In genomic region chr17:16088879-16089618, GRCm38 (mm10) we compare ENCODE assay signal across 12 mouse cellular contexts.
A peak's percentile ranks its signal among the peaks of the same experiment; 100 is the strongest.
DNase-seq lines count a peak whose midpoint lies in the region; ATAC-seq lines count a peak whose summit lies in the region.
"Had no signal": no experiment of that assay in that cellular context is flagged by ENCODE, and none has a peak within 500 bp of the region (broad histone marks: within the 10 kb centered on the region; RNA-seq: fewer than 3 reads in every experiment).

No protein-coding gene starts in this region.

- 63% methylated on average over 5 of the region's 5 CpGs for WGBS in embryonic facial prominence, embryonic 12.5 days
- 17% methylated on average over 5 of the region's 5 CpGs for WGBS in hindbrain, embryonic 14.5 days
- 26% methylated on average over 5 of the region's 5 CpGs for WGBS in neural tube, embryonic 13.5 days
- WGBS in intestine, embryonic 15.5 days = 70% methylated on average over 5 of the region's 5 CpGs

- H3K9me3 ChIP-seq in embryonic facial prominence, embryonic 12.5 days = no peaks in the 10 kb centered on the region
- no peaks in the 10 kb centered on the region for H3K9me3 ChIP-seq in hindbrain, embryonic 14.5 days (ENCODE audit: control insufficient read depth, low read length)
- H3K9me3 ChIP-seq in neural tube, embryonic 13.5 days = no peaks in the 10 kb centered on the region
- H3K9me3 ChIP-seq in intestine, embryonic 15.5 days = no peaks in the 10 kb centered on the region
- H3K9me3 ChIP-seq: embryonic facial prominence, embryonic 13.5 days; liver, embryonic 15.5 days had no signal

- intact Hi-C loops in left cerebral cortex, postnatal 14 days (cut with DNase I) = no loop called here

- no peaks in the 10 kb centered on the region for H3K36me3 ChIP-seq in embryonic facial prominence, embryonic 12.5 days
- H3K36me3 ChIP-seq in hindbrain, embryonic 14.5 days (replicated peaks; ENCODE audit: control insufficient read depth, insufficient read depth) = no peaks in the 10 kb centered on the region
- no peaks in the 10 kb centered on the region for H3K36me3 ChIP-seq in neural tube, embryonic 13.5 days
- H3K36me3 ChIP-seq in intestine, embryonic 15.5 days = no peaks in the 10 kb centered on the region
- H3K36me3 ChIP-seq: embryonic facial prominence, embryonic 13.5 days; liver, embryonic 15.5 days had no signal

- H3K9ac ChIP-seq in embryonic facial prominence, embryonic 12.5 days = no peak overlapping the region
- H3K9ac ChIP-seq in hindbrain, embryonic 14.5 days = no peak overlapping the region
- H3K9ac ChIP-seq in neural tube, embryonic 13.5 days = peak overlapping the region; percentile 41; the same call in 1 of the 2 replicates
- H3K9ac ChIP-seq in intestine, embryonic 15.5 days = no peak overlapping the region
- H3K9ac ChIP-seq: embryonic facial prominence, embryonic 13.5 days; liver, embryonic 15.5 days had no signal

- no peak overlapping the region for H3K4me2 ChIP-seq in embryonic facial prominence, embryonic 12.5 days (replicated peaks)
- H3K4me2 ChIP-seq in hindbrain, embryonic 14.5 days (replicated peaks) = peak overlapping the region; percentile 23
- H3K4me2 ChIP-seq in neural tube, embryonic 13.5 days = peak overlapping the region; percentile 30
- no peak overlapping the region for H3K4me2 ChIP-seq in intestine, embryonic 15.5 days (replicated peaks)
- H3K4me2 ChIP-seq: embryonic facial prominence, embryonic 13.5 days; liver, embryonic 15.5 days had no signal

- ATAC-seq in embryonic facial prominence, embryonic 12.5 days (ENCODE audit: insufficient number of reproducible peaks, insufficient read depth, low FRiP score, low TSS enrichment) = peak; percentile 72; the same call in 1 of the 2 replicates
- ATAC-seq in hindbrain, embryonic 14.5 days (ENCODE audit: low FRiP score) = peak; percentile 96
- ATAC-seq in neural tube, embryonic 13.5 days (ENCODE audit: low read depth) = peak; percentile 96
- no peak for ATAC-seq in intestine, embryonic 15.5 days

- no peak overlapping the region for H3K4me3 ChIP-seq in embryonic facial prominence, embryonic 12.5 days
- H3K4me3 ChIP-seq in hindbrain, embryonic 14.5 days (replicated peaks; ENCODE audit: low read length) = no peak overlapping the region
- H3K4me3 ChIP-seq in neural tube, embryonic 13.5 days = no peak overlapping the region
- no peak overlapping the region for H3K4me3 ChIP-seq in intestine, embryonic 15.5 days (replicated peaks)
- H3K4me3 ChIP-seq: embryonic facial prominence, embryonic 13.5 days; liver, embryonic 15.5 days; megakaryocyte, embryonic 14.5 days had no signal

- peak; percentile 1 to 2 for DNase-seq in left cerebral cortex, postnatal 14 days (ENCODE audit: low spot score in 2 of 2)
- DNase-seq in left cerebral cortex, adult 8-10 months (ENCODE audit: low spot score in 2 of 2) = no peak
- DNase-seq in hindbrain, embryonic 14.5 days (ENCODE audit: low spot score) = peak; percentile 53
- DNase-seq in kidney, adult 8-10 months = no peak
- no peak for DNase-seq in thymus, postnatal 36 days
- DNase-seq: kidney, adult 2 months had no signal

- no peaks in the 10 kb centered on the region for H3K27me3 ChIP-seq in embryonic facial prominence, embryonic 12.5 days
- H3K27me3 ChIP-seq in hindbrain, embryonic 14.5 days (ENCODE audit: control insufficient read depth, insufficient read depth, low read length) = no peaks in the 10 kb centered on the region
- no peaks in the 10 kb centered on the region for H3K27me3 ChIP-seq in neural tube, embryonic 13.5 days
- H3K27me3 ChIP-seq in intestine, embryonic 15.5 days (replicated peaks) = no peaks in the 10 kb centered on the region
- H3K27me3 ChIP-seq: embryonic facial prominence, embryonic 13.5 days; liver, embryonic 15.5 days; megakaryocyte, embryonic 14.5 days had no signal

- no peaks in the 10 kb centered on the region for H3K4me1 ChIP-seq in embryonic facial prominence, embryonic 12.5 days
- H3K4me1 ChIP-seq in hindbrain, embryonic 14.5 days (replicated peaks; ENCODE audit: control insufficient read depth, insufficient read depth, low read length) = peaks cover 6% of the 10 kb centered on the region; the same call in 1 of the 2 replicates
- peaks cover 16% of the 10 kb centered on the region; the same call in 1 of the 2 replicates for H3K4me1 ChIP-seq in neural tube, embryonic 13.5 days (replicated peaks)
- H3K4me1 ChIP-seq in intestine, embryonic 15.5 days (replicated peaks) = no peaks in the 10 kb centered on the region
- H3K4me1 ChIP-seq: embryonic facial prominence, embryonic 13.5 days; liver, embryonic 15.5 days; megakaryocyte, embryonic 14.5 days had no signal

- no peak overlapping the region for H3K27ac ChIP-seq in embryonic facial prominence, embryonic 12.5 days
- peak overlapping the region; percentile 68 for H3K27ac ChIP-seq in hindbrain, embryonic 14.5 days
- peak overlapping the region; percentile 81 for H3K27ac ChIP-seq in neural tube, embryonic 13.5 days (replicated peaks)
- no peak overlapping the region for H3K27ac ChIP-seq in intestine, embryonic 15.5 days
- H3K27ac ChIP-seq: embryonic facial prominence, embryonic 13.5 days; liver, embryonic 15.5 days had no signal

Comparison
In these comparisons a context has a peak if more than half of its experiments do, and no peak if none do; other contexts are left out.
1. DNase-seq: peak in left cerebral cortex, postnatal 14 days (2 of 2) and hindbrain, embryonic 14.5 days (single experiment); none in left cerebral cortex, adult 8-10 months (0 of 2), kidney, adult 8-10 months (0 of 2) and thymus, postnatal 36 days (0 of 2).
2. H3K27ac ChIP-seq: peak in hindbrain, embryonic 14.5 days (single experiment) and neural tube, embryonic 13.5 days (single experiment); none in embryonic facial prominence, embryonic 12.5 days (single experiment) and intestine, embryonic 15.5 days (single experiment).
3. H3K4me2 ChIP-seq: peak in hindbrain, embryonic 14.5 days (single experiment) and neural tube, embryonic 13.5 days (single experiment); none in embryonic facial prominence, embryonic 12.5 days (single experiment) and intestine, embryonic 15.5 days (single experiment).